Mouse (Mus musculus): ENCODE measurements around the gene Slc30a7. TPM values are rescaled to one million over a fixed set of nuclear protein-coding genes. Genes with fewer than 3 reads are reported as not detected.
"Not testable (repeated sequence)": the region's sequence is repeated elsewhere in the genome, so short reads cannot be mapped to it uniquely, and the experiment has no call there.

Gene Slc30a7
- total RNA-seq, 1 experiment, result 25.1 TPM

GRCm38 (mm10) chr3:115926531-115926930 lies 80.7 kb downstream of the Slc30a7 start:
- H3K4me1 ChIP-seq (ENCODE audit: control insufficient read depth in 2 of 2, insufficient read depth in 2 of 2, low read length in 2 of 2, poor library complexity in 1 of 2), result no peaks in the 10 kb centered on the region
- H3K36me3 ChIP-seq (ENCODE audit: control insufficient read depth, insufficient read depth, low read length, poor library complexity, severe bottlenecking), result peaks cover 10% of the 10 kb centered on the region
- H3K9me3 ChIP-seq (ENCODE audit: control insufficient read depth, insufficient read depth, low read depth, low read length), result no peaks in the 10 kb centered on the region
- no peak for TF ChIP-seq MAFK (IDR thresholded peaks at IDR 0.05; ENCODE audit: insufficient read depth, low read depth, low read length)
- no peak for TF ChIP-seq ZNF384 (IDR thresholded peaks at IDR 0.05; ENCODE audit: low read depth, low read length)
- TF ChIP-seq HCFC1 (IDR thresholded peaks at IDR 0.05; ENCODE audit: borderline replicate concordance, insufficient read depth, low read length), result no peak
- TF ChIP-seq CHD2 (IDR thresholded peaks at IDR 0.05; ENCODE audit: low read depth, low read length), result no peak
- TF ChIP-seq ZC3H11A (IDR thresholded peaks at IDR 0.05; ENCODE audit: borderline replicate concordance, low read depth, low read length), result no peak
- no peak overlapping the region for H3K27ac ChIP-seq (ENCODE audit: insufficient read depth, low read depth, low read length, poor library complexity, severe bottlenecking)
- DNase-seq (ENCODE audit: low read depth, low spot score), result no peak
- H3K4me3 ChIP-seq (ENCODE audit: insufficient read depth in 1 of 2, low read depth in 1 of 2, low read length in 2 of 2, poor library complexity in 1 of 2, severe bottlenecking in 1 of 2), result no peak overlapping the region
- in situ Hi-C loops (cut with MboI; ENCODE audit: low sequenced_read_pairs in 2 of 2, unreplicated experiment in 2 of 2), result loop anchor here (25.0 kb wide), 1 partner anchor 264 kb away; no protein-coding TSS in a partner anchor
- no peak overlapping the region for H3K9ac ChIP-seq (ENCODE audit: insufficient read depth, low read depth, low read length, poor library complexity, severe bottlenecking)

- Histone ChIP-seq H3K4me1 (ENCODE audit: control insufficient read depth in 2 of 2, insufficient read depth in 2 of 2, low read length in 2 of 2, poor library complexity in 1 of 2) (no peaks in the 10 kb centered on the region), H3K4me3 (ENCODE audit: insufficient read depth in 1 of 2, low read depth in 1 of 2, low read length in 2 of 2, poor library complexity in 1 of 2, severe bottlenecking in 1 of 2) (no peak overlapping the region), H3K27ac (ENCODE audit: insufficient read depth, low read depth, low read length, poor library complexity, severe bottlenecking) (no peak overlapping the region), H3K9ac (ENCODE audit: insufficient read depth, low read depth, low read length, poor library complexity, severe bottlenecking) (no peak overlapping the region), H3K36me3 (ENCODE audit: control insufficient read depth, insufficient read depth, low read length, poor library complexity, severe bottlenecking) (peaks cover 10% of the 10 kb centered on the region), H3K9me3 (ENCODE audit: control insufficient read depth, insufficient read depth, low read depth, low read length) (no peaks in the 10 kb centered on the region)
- no peak for DNase-seq (ENCODE audit: low read depth, low spot score)
- in situ Hi-C loops (cut with MboI; ENCODE audit: low sequenced_read_pairs in 2 of 2, unreplicated experiment in 2 of 2), result loop anchor here (25.0 kb wide), 1 partner anchor 262 kb away; no protein-coding TSS in a partner anchor
- no peak for TF ChIP-seq ZNF384 (IDR thresholded peaks at IDR 0.05; ENCODE audit: low read depth, low read length)
- TF ChIP-seq MAFK (IDR thresholded peaks at IDR 0.05; ENCODE audit: insufficient read depth, low read depth, low read length), result no peak
- TF ChIP-seq HCFC1 (IDR thresholded peaks at IDR 0.05; ENCODE audit: borderline replicate concordance, insufficient read depth, low read length), result no peak
- no peak for TF ChIP-seq CHD2 (IDR thresholded peaks at IDR 0.05; ENCODE audit: low read depth, low read length)
- no peak for TF ChIP-seq ZC3H11A (IDR thresholded peaks at IDR 0.05; ENCODE audit: borderline replicate concordance, low read depth, low read length)
Observed at GRCm38 (mm10) chr3:115924401-115925190, 82.6 kb downstream of the Slc30a7 start.

- H3K9me3 ChIP-seq (ENCODE audit: control insufficient read depth, insufficient read depth, low read depth, low read length); in situ Hi-C loops (cut with MboI; ENCODE audit: low sequenced_read_pairs in 2 of 2, unreplicated experiment in 2 of 2); H3K4me3 ChIP-seq (ENCODE audit: insufficient read depth in 1 of 2, low read depth in 1 of 2, low read length in 2 of 2, poor library complexity in 1 of 2, severe bottlenecking in 1 of 2); DNase-seq (ENCODE audit: low read depth, low spot score); H3K9ac ChIP-seq (ENCODE audit: insufficient read depth, low read depth, low read length, poor library complexity, severe bottlenecking); H3K4me1 ChIP-seq (ENCODE audit: control insufficient read depth in 2 of 2, insufficient read depth in 2 of 2, low read length in 2 of 2, poor library complexity in 1 of 2); H3K27ac ChIP-seq (ENCODE audit: insufficient read depth, low read depth, low read length, poor library complexity, severe bottlenecking): not testable (repeated sequence)
- peaks cover 18% of the 10 kb centered on the region for H3K36me3 ChIP-seq (ENCODE audit: control insufficient read depth, insufficient read depth, low read length, poor library complexity, severe bottlenecking)
Observed at GRCm38 (mm10) chr3:115907406-115907805, 99.8 kb downstream of the Slc30a7 start.

GRCm38 (mm10) chr3:115905567-115905966 lies 101.6 kb downstream of the Slc30a7 start:
- Histone ChIP-seq H3K36me3 (ENCODE audit: control insufficient read depth, insufficient read depth, low read length, poor library complexity, severe bottlenecking) (peaks cover 25% of the 10 kb centered on the region), H3K27ac (ENCODE audit: insufficient read depth, low read depth, low read length, poor library complexity, severe bottlenecking) (no peak overlapping the region), H3K4me3 (ENCODE audit: insufficient read depth in 1 of 2, low read depth in 1 of 2, low read length in 2 of 2, poor library complexity in 1 of 2, severe bottlenecking in 1 of 2) (no peak overlapping the region), H3K4me1 (ENCODE audit: control insufficient read depth in 2 of 2, insufficient read depth in 2 of 2, low read length in 2 of 2, poor library complexity in 1 of 2) (no peaks in the 10 kb centered on the region), H3K9me3 (ENCODE audit: control insufficient read depth, insufficient read depth, low read depth, low read length) (peaks cover 2% of the 10 kb centered on the region; the same call in 1 of the 2 replicates), H3K9ac (ENCODE audit: insufficient read depth, low read depth, low read length, poor library complexity, severe bottlenecking) (no peak overlapping the region)
- TF ChIP-seq CHD2 (IDR thresholded peaks at IDR 0.05; ENCODE audit: low read depth, low read length) (no peak), HCFC1 (IDR thresholded peaks at IDR 0.05; ENCODE audit: borderline replicate concordance, insufficient read depth, low read length) (no peak), ZNF384 (IDR thresholded peaks at IDR 0.05; ENCODE audit: low read depth, low read length) (no peak), MAFK (IDR thresholded peaks at IDR 0.05; ENCODE audit: insufficient read depth, low read depth, low read length) (no peak), ZC3H11A (IDR thresholded peaks at IDR 0.05; ENCODE audit: borderline replicate concordance, low read depth, low read length) (no peak)
- in situ Hi-C loops (cut with MboI; ENCODE audit: low sequenced_read_pairs in 2 of 2, unreplicated experiment in 2 of 2), result no loop called here
- no peak for DNase-seq (ENCODE audit: low read depth, low spot score)

All from ES-E14 (cell line).